Mouse (Mus musculus) thymus, adult 18-20 months (tissue): ENCODE data around the gene Cct4.

Experiments
- DNase-seq, 2 experiments: peaks; one replicate each; pipeline ENCODE4 v3.0.0; 2022; ENCODE audit warnings: mixed read lengths in 2 of 2

The Cct4 gene

GRCm38 (mm10) chr11:23047663-23048582 is 57.6 kb downstream of the Cct4 start:
- DNase-seq = no peak

DNA sequence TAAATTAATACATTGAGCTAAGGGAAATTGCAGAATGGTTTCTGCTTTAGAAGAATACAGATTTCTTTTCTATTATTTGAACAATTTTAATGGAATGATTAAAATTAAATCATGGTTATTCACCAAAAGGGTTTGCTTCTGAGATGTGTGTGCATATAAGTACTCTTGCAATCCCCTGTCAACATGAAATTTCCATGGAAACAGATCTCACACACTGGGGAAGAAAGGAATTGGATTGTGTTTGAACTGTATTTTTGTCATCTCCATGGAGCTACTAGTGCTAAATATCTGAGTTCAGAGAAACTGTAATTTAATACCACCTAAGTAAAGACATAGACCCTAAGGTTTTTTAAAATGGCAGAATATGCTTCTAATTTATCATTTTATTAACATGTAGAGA is 59.3 kb downstream of the Cct4 start:
- no peak for DNase-seq

- DNase-seq = no peak
Observed at GRCm38 (mm10) chr11:23052353-23052752, 62.0 kb downstream of the Cct4 start.
